Mouse (Mus musculus) ES-E14 (cell line): Measurements from ENCODE around the gene Amer2.

Experiments
- CHD2 ChIP-seq: IDR thresholded peaks from 2 replicates; pipeline ENCODE4 v1.6.1; 2014; ENCODE audit warnings: mild to moderate bottlenecking, low read depth, low read length, inconsistent platforms
- ZC3H11A ChIP-seq: IDR thresholded peaks from 2 replicates; pipeline ENCODE4 v1.6.1; 2012; ENCODE audit warnings: low read depth, mild to moderate bottlenecking, inconsistent platforms, low read length, borderline replicate concordance
- ZNF384 ChIP-seq: IDR thresholded peaks from 2 replicates; pipeline ENCODE4 v1.6.1; 2012; ENCODE audit warnings: low read depth, low read length, inconsistent platforms

DNA sequence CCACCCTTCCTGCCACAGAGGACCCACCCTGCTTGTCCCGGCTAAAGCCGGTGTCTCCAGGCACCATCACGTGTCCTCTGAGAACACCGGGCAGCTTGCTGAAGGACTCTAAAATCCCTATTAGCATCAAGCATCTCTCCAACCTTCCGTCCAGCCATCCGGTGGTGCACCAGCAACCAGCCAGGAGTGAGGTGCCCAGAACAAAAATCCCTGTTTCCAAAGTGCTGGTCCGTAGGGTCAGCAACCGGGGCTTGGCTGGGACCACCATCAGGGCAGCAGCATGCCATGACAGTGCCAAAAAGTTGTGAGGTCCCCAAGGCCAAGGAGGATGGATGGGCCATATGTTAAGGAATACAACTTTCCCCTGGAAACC, 6.9 kb downstream of the Amer2 start:
- TF ChIP-seq ZC3H11A = no peak
- no peak for TF ChIP-seq CHD2
- no peak for TF ChIP-seq ZNF384
